7 mouse cellular contexts compared by ENCODE assay signal in genomic region chr19:10239975-10240653, GRCm38 (mm10). TPM values are rescaled to one million over a fixed set of nuclear protein-coding genes. Genes with fewer than 3 reads are reported as not detected.
A peak's percentile ranks its signal among the peaks of the same experiment; 100 is the strongest.
DNase-seq lines count a peak whose midpoint lies in the region; ATAC-seq and TF ChIP-seq lines count a peak whose summit lies in the region.

No protein-coding gene starts in this region.

- ATAC-seq in lung, embryonic 14.5 days (ENCODE audit: insufficient read depth), result peak; percentile 2; the same call in 1 of the 2 replicates
- peak; percentile 39 for ATAC-seq in embryonic facial prominence, embryonic 15.5 days (ENCODE audit: insufficient number of reproducible peaks, low FRiP score, low TSS enrichment, low read depth)
- ATAC-seq in limb, embryonic 11.5 days (ENCODE audit: insufficient number of reproducible peaks, low FRiP score, low TSS enrichment, low read depth), result peak; percentile 11; the same call in 1 of the 2 replicates

- no peak for TF ChIP-seq POLR2A in olfactory bulb, adult 2 months (IDR thresholded peaks at IDR 0.05; ENCODE audit: insufficient read depth, low read depth, low read length)

- no peaks in the 10 kb centered on the region for H3K9me3 ChIP-seq in lung, embryonic 14.5 days (ENCODE audit: low read depth, low read length)
- H3K9me3 ChIP-seq in embryonic facial prominence, embryonic 15.5 days (replicated peaks), result no peaks in the 10 kb centered on the region
- no peaks in the 10 kb centered on the region for H3K9me3 ChIP-seq in limb, embryonic 11.5 days (ENCODE audit: control insufficient read depth, low read length)

- TF ChIP-seq CTCF in lung, embryonic 14.5 days (IDR thresholded peaks at IDR 0.05; ENCODE audit: low read depth), result no peak
- no peak for TF ChIP-seq CTCF in olfactory bulb, adult 2 months (IDR thresholded peaks at IDR 0.05; ENCODE audit: insufficient read depth, low read depth, low read length)

- no peaks in the 10 kb centered on the region for H3K27me3 ChIP-seq in lung, embryonic 14.5 days (ENCODE audit: insufficient read depth, low read length)
- H3K27me3 ChIP-seq in embryonic facial prominence, embryonic 15.5 days, result peaks cover 5% of the 10 kb centered on the region; the same call in 1 of the 2 replicates
- no peaks in the 10 kb centered on the region for H3K27me3 ChIP-seq in limb, embryonic 11.5 days (ENCODE audit: control insufficient read depth, insufficient read depth, low read length)

- no peaks in the 10 kb centered on the region for H3K36me3 ChIP-seq in lung, embryonic 14.5 days (ENCODE audit: insufficient read depth)
- no peaks in the 10 kb centered on the region for H3K36me3 ChIP-seq in embryonic facial prominence, embryonic 15.5 days
- H3K36me3 ChIP-seq in limb, embryonic 11.5 days (ENCODE audit: control insufficient read depth, insufficient read depth, low read length), result no peaks in the 10 kb centered on the region

- peak overlapping the region; percentile 89 for H3K4me2 ChIP-seq in lung, embryonic 14.5 days
- H3K4me2 ChIP-seq in embryonic facial prominence, embryonic 15.5 days (replicated peaks), result peak overlapping the region; percentile 94
- H3K4me2 ChIP-seq in limb, embryonic 11.5 days (ENCODE audit: low read depth, severe bottlenecking), result peak overlapping the region; percentile 83

- peaks cover 12% of the 10 kb centered on the region; the same call in 1 of the 2 replicates for H3K4me1 ChIP-seq in lung, embryonic 14.5 days (ENCODE audit: insufficient read depth)
- peaks cover 14% of the 10 kb centered on the region for H3K4me1 ChIP-seq in embryonic facial prominence, embryonic 15.5 days
- peaks cover 34% of the 10 kb centered on the region for H3K4me1 ChIP-seq in limb, embryonic 11.5 days (ENCODE audit: control insufficient read depth, insufficient read depth, low read length)
- H3K4me1 ChIP-seq in olfactory bulb, adult 2 months (ENCODE audit: control insufficient read depth, insufficient read depth, low read length), result peaks cover 8% of the 10 kb centered on the region

- peak overlapping the region; percentile 30; the same call in 1 of the 2 replicates for H3K27ac ChIP-seq in lung, embryonic 14.5 days (ENCODE audit: low read depth)
- H3K27ac ChIP-seq in embryonic facial prominence, embryonic 15.5 days (replicated peaks), result no peak overlapping the region
- H3K27ac ChIP-seq in limb, embryonic 11.5 days (replicated peaks; ENCODE audit: low read depth, low read length), result no peak overlapping the region; the same call in 1 of the 2 replicates
- H3K27ac ChIP-seq in olfactory bulb, adult 2 months (ENCODE audit: insufficient read depth, low read depth, low read length), result no peak overlapping the region

- WGBS in lung, embryonic 14.5 days, result 1% methylated on average over 26 of the region's 26 CpGs
- WGBS in embryonic facial prominence, embryonic 15.5 days, result 2% methylated on average over 26 of the region's 26 CpGs
- 5% methylated on average over 26 of the region's 26 CpGs for WGBS in limb, embryonic 11.5 days
- WGBS in olfactory bulb, adult 2 months, result 3% methylated on average over 26 of the region's 26 CpGs

- no peak for DNase-seq in lung, embryonic 14.5 days
- DNase-seq in lung, adult 18-20 months, result no peak
- no peak for DNase-seq in limb, embryonic 11.5 days (ENCODE audit: low spot score)
- no peak for DNase-seq in kidney, postnatal 36 days
- DNase-seq in spleen, postnatal 14 days (ENCODE audit: low spot score in 2 of 2), result no peak

- peak overlapping the region; percentile 66 for H3K9ac ChIP-seq in lung, embryonic 14.5 days
- peak overlapping the region; percentile 44 for H3K9ac ChIP-seq in embryonic facial prominence, embryonic 15.5 days
- H3K9ac ChIP-seq in limb, embryonic 11.5 days (ENCODE audit: low read length), result peak overlapping the region; percentile 72

- H3K4me3 ChIP-seq in lung, embryonic 14.5 days (ENCODE audit: low read depth, low read length), result peak overlapping the region; percentile 54
- H3K4me3 ChIP-seq in embryonic facial prominence, embryonic 15.5 days (replicated peaks), result peak overlapping the region; percentile 50
- peak overlapping the region; percentile 34 for H3K4me3 ChIP-seq in limb, embryonic 11.5 days (ENCODE audit: low read depth, low read length)
- H3K4me3 ChIP-seq in olfactory bulb, adult 2 months (ENCODE audit: insufficient read depth, low read depth, low read length), result peak overlapping the region; percentile 63

RNA-seq across cellular contexts. Expression of gene Myrf, which starts 0.4 kb away (rescaled TPM):
- 14.1 TPM in 2 replicates for polyA plus RNA-seq in lung, embryonic 14.5 days (2014; fragmentation: Nextera tagmentation; extraction: Ambion mirVana)
- polyA plus RNA-seq in embryonic facial prominence, embryonic 15.5 days (2015; fragmentation: Nextera tagmentation; extraction: Ambion mirVana), result 0.41 and 0.65 TPM in 2 replicates
- 4.4 and 4.6 TPM in 2 replicates for polyA plus RNA-seq in limb, embryonic 11.5 days (2014; fragmentation: Nextera tagmentation; extraction: Ambion mirVana)
- polyA plus RNA-seq in olfactory bulb, adult 2 months (2012; ENCODE audit: insufficient read depth, insufficient read length, low replicate concordance, missing spikeins), result not detected in 2 replicates

RNA-seq across cellular contexts. Expression of gene Fen1, which starts 36.1 kb away (rescaled TPM):
- 113 and 114 TPM in 2 replicates for polyA plus RNA-seq in lung, embryonic 14.5 days (2014; fragmentation: Nextera tagmentation; extraction: Ambion mirVana)
- polyA plus RNA-seq in embryonic facial prominence, embryonic 15.5 days (2015; fragmentation: Nextera tagmentation; extraction: Ambion mirVana), result 62.2 and 65.8 TPM in 2 replicates
- 135 and 140 TPM in 2 replicates for polyA plus RNA-seq in limb, embryonic 11.5 days (2014; fragmentation: Nextera tagmentation; extraction: Ambion mirVana)
- polyA plus RNA-seq in olfactory bulb, adult 2 months (2012; ENCODE audit: insufficient read depth, insufficient read length, low replicate concordance, missing spikeins), result not detected in 2 replicates

RNA-seq across cellular contexts. Expression of gene Tmem258, which starts 36.3 kb away (rescaled TPM):
- 449 and 486 TPM in 2 replicates for polyA plus RNA-seq in lung, embryonic 14.5 days (2014; fragmentation: Nextera tagmentation; extraction: Ambion mirVana)
- 449 and 454 TPM in 2 replicates for polyA plus RNA-seq in embryonic facial prominence, embryonic 15.5 days (2015; fragmentation: Nextera tagmentation; extraction: Ambion mirVana)
- polyA plus RNA-seq in limb, embryonic 11.5 days (2014; fragmentation: Nextera tagmentation; extraction: Ambion mirVana), result 419 and 442 TPM in 2 replicates
- polyA plus RNA-seq in olfactory bulb, adult 2 months (2012; ENCODE audit: insufficient read depth, insufficient read length, low replicate concordance, missing spikeins), result not detected in 2 replicates

RNA-seq across cellular contexts. Expression of gene Fads1, which starts 57.4 kb away (rescaled TPM):
- 112 and 117 TPM in 2 replicates for polyA plus RNA-seq in lung, embryonic 14.5 days (2014; fragmentation: Nextera tagmentation; extraction: Ambion mirVana)
- polyA plus RNA-seq in embryonic facial prominence, embryonic 15.5 days (2015; fragmentation: Nextera tagmentation; extraction: Ambion mirVana), result 77.6 and 78.2 TPM in 2 replicates
- 138 and 145 TPM in 2 replicates for polyA plus RNA-seq in limb, embryonic 11.5 days (2014; fragmentation: Nextera tagmentation; extraction: Ambion mirVana)
- not detected in 2 replicates for polyA plus RNA-seq in olfactory bulb, adult 2 months (2012; ENCODE audit: insufficient read depth, insufficient read length, low replicate concordance, missing spikeins)

Comparison
In these comparisons a context has a peak if more than half of its experiments do, and no peak if none do; other contexts are left out.
1. RNA of gene Fen1, which starts 36.1 kb away (polyA plus RNA-seq): 135 to 140 TPM in limb, embryonic 11.5 days, 113 to 114 TPM in lung, embryonic 14.5 days and 62.2 to 65.8 TPM in embryonic facial prominence, embryonic 15.5 days; not detected in olfactory bulb, adult 2 months; every median in the first group is over 10 times any median in the second.
2. Peak in every context shown above with its lines, with median percentiles within 50 percentile points of each other: ATAC-seq, H3K4me2 ChIP-seq, H3K4me3 ChIP-seq and H3K9ac ChIP-seq.